Mouse (Mus musculus) olfactory bulb, adult 2 months (tissue): ENCODE data around the gene Thap12. TPM values are rescaled to one million over a fixed set of nuclear protein-coding genes. Genes with fewer than 3 reads are reported as not detected.

Source experiments
- H3K27ac ChIP-seq: fragments of 200-500 bp; 2 replicates; pipeline ENCODE4 v1.5.1; 2012; ENCODE audit warnings: low read depth, low read length; ENCODE audit not compliant: insufficient read depth
- H3K4me1 ChIP-seq: fragments of 200-500 bp; 2 replicates; pipeline ENCODE4 v1.6.1; 2012; ENCODE audit warnings: low read length; ENCODE audit not compliant: control insufficient read depth, insufficient read depth
- H3K4me3 ChIP-seq: fragments of 200-500 bp; 2 replicates; pipeline ENCODE4 v1.5.1; 2012; ENCODE audit warnings: mild to moderate bottlenecking, low read depth, low read length, moderate library complexity; ENCODE audit not compliant: insufficient read depth
- CTCF ChIP-seq: fragments of 200-500 bp; IDR thresholded peaks from 2 replicates; pipeline ENCODE4 v1.5.1; 2012; ENCODE audit warnings: low read depth, mild to moderate bottlenecking, low read length, moderate library complexity; ENCODE audit not compliant: insufficient read depth
- POLR2A ChIP-seq: fragments of 200-500 bp; IDR thresholded peaks from 2 replicates; pipeline ENCODE4 v1.6.1; 2012; ENCODE audit warnings: mild to moderate bottlenecking, low read depth, low read length, moderate library complexity; ENCODE audit not compliant: insufficient read depth
- WGBS: fragments of 180-500 bp; shearing (Covaris S2); methylation state at CpG from one replicate; pipeline ENCODE4 v1.1.7; 2018; 5-methylcytosine and 5-hydroxymethylcytosine counted together
- polyA plus RNA-seq: library from polyadenylated mRNA; stranded (reverse); fragments of >200 nt; gene quantifications from 2 replicates; pipeline ENCODE4 v1.2.4, GENCODE M21; 2012; ENCODE audit warnings: low replicate concordance; ENCODE audit not compliant: missing spikeins, insufficient read depth, insufficient read length

Thap12 gene
- not detected in 2 replicates for polyA plus RNA-seq

DNA sequence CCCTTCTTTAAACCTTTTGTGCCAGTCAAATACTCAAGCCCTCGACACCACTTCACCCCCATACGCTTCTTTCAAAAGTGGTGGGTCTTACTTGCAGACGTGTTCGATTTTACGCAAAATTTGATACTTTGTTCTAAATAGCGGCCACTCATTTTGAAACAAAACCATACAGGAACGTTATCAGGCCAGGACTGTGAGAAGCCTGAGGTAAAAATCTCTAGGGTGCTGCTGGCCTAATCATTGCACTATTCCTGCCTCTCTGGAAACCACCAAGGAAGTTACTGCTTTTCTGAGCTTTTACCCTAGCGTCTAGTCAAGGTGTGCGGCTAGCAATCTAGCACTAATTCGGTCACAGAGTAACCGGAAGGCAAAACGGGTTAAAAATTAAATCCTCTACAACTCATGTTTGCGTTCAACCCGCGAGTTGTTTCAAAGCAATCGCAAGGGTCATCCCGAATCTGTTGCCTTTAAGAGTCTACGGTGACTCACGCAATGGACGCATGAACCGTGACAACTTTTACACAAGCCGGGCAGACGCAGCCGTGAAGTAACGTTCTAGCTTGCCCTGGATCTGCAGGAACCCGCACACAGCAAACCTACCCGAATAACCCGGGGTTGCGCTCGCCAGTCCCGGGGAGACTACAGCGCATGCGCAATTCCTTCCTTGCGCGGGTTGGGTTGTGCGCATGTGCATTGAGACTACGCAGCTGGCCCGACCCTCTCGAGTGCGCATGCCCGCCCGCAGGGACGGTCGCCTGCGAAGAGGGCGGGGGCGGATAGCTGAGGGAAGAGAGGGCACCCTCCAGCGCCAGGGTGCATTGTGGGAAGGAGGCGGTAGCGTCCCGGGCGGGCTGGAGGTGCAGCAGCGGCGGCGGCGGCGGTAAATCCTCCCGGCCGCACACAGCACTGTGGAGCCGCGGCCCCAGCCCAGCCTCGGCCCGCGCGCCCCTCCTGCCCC, at the start of gene Thap12:
Gene Thap12, plus strand, starts transcription at position 821 of the 958 bp plus-strand sequence.
- H3K27ac ChIP-seq = no peak within 1 kb of the TSS; the same call in 1 of the 2 replicates
- H3K4me3 ChIP-seq = peak within 1 kb of the TSS; percentile 71
- H3K4me1 ChIP-seq = peaks cover 2% of the 10 kb centered on the region; the same call in 1 of the 2 replicates
- 1% methylated on average over 65 of the region's 65 CpGs for WGBS
- TF ChIP-seq POLR2A (peak; percentile 69; the same call in 1 of the 2 replicates), CTCF (no peak)

DNA sequence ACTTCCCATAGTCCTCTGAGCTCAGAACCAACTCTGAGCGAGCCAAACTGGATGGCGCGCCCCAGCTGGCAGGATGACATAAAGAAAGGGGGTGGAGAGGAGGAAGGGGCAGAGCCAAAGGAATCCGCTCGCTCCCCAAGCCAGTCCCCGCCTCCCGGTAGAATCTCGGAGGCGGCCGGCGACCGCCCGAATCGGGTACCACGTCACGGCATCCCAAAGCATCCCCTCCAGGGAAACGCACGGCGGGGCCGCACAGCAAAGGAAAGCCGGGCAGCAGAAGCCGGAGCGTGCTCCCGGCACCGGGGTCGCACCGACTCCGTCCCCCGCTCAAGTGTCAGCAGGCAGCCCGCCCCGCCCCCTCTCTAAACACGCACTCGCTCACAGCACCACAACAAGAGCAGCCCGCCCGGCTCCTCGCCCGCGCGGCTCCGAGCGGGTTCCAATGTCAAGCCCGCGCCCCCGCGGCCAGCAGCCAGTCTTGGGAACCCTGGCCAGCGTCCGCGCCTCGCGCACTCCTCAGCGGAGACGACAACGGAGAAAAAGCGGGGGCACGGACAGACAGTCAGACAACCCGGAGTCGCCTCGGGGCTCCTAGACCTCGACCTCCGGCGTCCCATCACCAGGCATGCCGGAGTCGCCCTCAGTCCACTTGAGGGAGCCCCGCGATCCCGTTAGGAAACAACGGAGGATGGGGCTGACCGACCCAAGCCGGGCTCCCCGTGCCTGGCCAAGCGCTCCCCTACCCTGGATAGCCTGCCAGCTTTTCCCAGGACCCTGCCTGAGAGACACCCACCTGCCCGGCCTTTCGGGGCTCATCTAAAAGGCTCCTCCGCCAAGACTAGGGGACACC, 47.0 kb upstream of the Thap12 start:
- H3K4me1 ChIP-seq = peaks cover 3% of the 10 kb centered on the region; the same call in 1 of the 2 replicates
- H3K4me3 ChIP-seq = peak overlapping the region; percentile 95
- TF ChIP-seq CTCF (no peak), POLR2A (0 out of 2 replicates have a peak, but pooled peaks have one; percentile 35)
- WGBS = under 1% methylated on average over 74 of the region's 74 CpGs
- H3K27ac ChIP-seq = peak overlapping the region; percentile 61

DNA sequence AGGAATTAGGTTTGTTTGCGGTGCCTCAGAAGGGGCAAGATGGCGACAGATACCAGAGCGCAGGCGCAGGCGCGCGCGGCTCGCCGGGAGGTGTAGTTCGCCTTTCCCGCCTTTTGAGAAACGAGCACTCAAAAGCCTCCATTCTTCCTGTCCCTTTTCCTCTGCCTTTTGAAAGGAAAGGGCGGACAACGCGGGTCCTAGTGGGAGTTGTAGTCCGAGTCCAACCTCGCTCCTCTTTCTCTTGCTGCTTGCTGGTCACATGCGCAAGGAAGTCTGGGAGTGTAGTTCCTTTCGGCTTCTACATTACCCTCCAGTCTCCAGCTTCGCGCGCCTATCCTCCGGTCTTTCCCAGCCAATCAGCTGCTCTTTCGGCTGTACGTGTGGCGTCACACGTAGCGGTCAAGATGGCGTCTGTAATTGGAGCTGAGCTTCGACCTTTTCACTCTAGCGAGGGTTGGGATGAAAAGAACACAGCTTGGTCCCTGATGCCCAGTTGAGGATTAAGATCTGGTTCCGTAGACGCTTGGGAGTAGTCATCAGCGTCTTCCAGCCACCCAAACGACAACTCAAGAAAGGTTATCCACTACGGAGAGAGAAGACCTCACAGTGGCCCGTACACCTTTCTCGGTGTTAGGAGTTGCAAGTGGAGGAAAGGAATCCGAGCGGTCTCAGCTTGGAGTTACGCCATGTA, 46.2 kb upstream of the Thap12 start, which contains the start of gene Emsy:
Gene Emsy, minus strand, starts transcription at position 253 of the 691 bp plus-strand sequence.
- Histone ChIP-seq H3K4me3 (peak within 1 kb of the TSS; percentile 95), H3K27ac (peak within 1 kb of the TSS; percentile 84), H3K4me1 (peaks cover 3% of the 10 kb centered on the region; the same call in 1 of the 2 replicates)
- WGBS = under 1% methylated on average over 42 of the region's 42 CpGs
- peak; percentile 70; the same call in 1 of the 2 replicates for TF ChIP-seq POLR2A
- TF ChIP-seq CTCF = no peak

DNA sequence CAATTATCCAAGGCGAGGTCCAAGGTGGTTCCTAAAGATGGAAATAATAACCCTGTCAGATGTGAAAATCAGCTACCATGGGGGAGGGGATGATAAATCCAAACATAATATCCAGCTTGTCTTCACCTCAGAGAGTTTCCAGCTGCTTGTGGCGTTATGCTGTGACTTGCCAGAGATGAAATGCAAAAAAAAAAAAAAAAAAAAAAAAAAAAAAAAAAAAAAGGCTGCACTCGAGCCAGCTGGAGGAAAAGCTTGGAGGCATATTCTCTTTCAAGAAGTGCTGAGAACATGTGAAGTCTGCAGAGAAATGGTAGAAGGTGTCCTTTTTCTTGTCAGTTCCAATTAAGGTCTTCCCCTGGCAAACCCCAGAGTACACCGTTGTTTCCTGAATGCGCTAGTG, 37.7 kb upstream of the Thap12 start:
- TF ChIP-seq POLR2A (no peak), CTCF (no peak)
- Histone ChIP-seq H3K4me3 (no peak overlapping the region), H3K4me1 (no peaks in the 10 kb centered on the region), H3K27ac (no peak overlapping the region)
- WGBS = 59% methylated on average over 5 of the region's 5 CpGs

DNA sequence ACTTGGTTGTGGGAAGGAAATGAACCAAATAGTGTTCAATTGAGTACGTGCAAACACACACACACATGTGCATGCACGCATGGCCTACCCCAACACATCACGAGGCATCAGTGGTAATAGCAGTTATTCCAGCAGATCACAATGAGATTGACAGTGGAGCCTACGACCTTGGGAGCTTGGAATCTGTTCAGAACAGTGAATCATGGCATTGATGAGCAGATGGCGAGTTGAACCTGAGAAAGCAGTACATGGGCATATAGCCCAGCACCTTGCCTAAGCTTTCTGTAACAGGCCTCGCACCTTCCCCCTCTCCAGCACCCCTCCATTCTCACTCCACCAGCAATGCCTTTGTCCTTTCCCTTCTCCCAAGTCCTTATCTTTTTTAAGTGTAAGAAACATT, 37.2 kb upstream of the Thap12 start:
- no peak overlapping the region for H3K27ac ChIP-seq
- WGBS = 87% methylated on average over 6 of the region's 6 CpGs
- no peak overlapping the region for H3K4me3 ChIP-seq
- no peaks in the 10 kb centered on the region for H3K4me1 ChIP-seq
- TF ChIP-seq CTCF (no peak), POLR2A (no peak)

DNA sequence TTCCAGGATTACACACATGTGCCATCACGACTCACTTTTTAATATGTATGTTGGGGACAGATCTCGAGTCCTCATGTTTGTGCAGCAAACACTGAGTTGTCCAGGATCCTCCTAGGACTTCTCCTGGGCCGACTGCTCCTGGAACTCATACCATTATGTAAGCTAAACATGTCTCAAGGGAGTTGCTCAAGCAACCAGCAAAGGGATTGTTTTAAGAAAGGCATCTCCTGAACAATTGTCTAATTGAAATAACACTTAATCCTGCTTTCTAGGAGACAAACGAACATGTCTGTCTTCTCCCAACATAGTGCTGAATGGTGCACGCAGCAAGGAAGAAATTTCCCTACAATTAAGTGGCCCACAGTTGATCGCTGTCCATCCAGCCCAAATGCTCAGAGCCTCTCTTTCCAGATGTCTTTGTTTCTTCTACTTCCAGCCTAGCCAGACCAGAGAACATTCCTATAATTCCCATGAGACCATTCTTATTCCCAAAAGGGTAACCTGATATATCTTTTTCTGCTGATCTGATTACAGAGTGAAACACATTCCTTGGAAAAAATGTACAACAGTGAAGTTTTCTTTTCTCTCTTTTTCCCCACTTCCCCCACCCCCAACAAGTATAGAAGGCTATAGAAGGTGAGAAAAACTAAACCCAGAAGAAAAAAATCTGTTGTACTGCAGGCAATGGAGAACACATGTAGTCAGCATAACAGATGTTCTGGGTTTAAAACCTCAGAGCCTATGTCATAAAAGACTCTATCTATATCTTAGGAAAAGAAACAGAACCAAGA, 34.8 kb upstream of the Thap12 start:
- no peak overlapping the region for H3K27ac ChIP-seq
- TF ChIP-seq POLR2A = no peak
- TF ChIP-seq CTCF = no peak
- H3K4me3 ChIP-seq = no peak overlapping the region
- H3K4me1 ChIP-seq = no peaks in the 10 kb centered on the region
- 55% methylated on average over 6 of the region's 6 CpGs for WGBS

DNA sequence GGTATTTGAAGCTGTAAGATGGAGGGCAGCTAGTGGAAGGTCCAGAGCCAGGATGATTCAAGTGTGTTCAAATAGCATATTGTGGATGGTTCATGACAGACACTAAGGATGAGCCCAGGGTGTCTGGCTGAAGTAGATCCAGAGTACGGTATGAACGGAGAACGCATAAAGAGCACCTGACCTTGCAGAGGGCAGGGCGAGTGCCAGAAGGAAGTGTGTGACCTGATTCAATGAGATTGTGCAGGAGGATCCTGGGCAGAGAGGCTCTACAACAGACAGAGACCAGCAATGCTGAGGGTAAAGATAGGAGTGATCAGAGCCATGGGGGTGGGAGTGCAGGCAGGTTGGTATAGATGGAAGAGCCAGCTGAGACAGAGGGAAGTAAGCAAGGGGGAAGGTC, 32.1 kb upstream of the Thap12 start:
- TF ChIP-seq CTCF = no peak
- TF ChIP-seq POLR2A = no peak
- Histone ChIP-seq H3K4me3 (no peak overlapping the region), H3K4me1 (no peaks in the 10 kb centered on the region), H3K27ac (no peak overlapping the region)
- 95% methylated on average over 4 of the region's 4 CpGs for WGBS

DNA sequence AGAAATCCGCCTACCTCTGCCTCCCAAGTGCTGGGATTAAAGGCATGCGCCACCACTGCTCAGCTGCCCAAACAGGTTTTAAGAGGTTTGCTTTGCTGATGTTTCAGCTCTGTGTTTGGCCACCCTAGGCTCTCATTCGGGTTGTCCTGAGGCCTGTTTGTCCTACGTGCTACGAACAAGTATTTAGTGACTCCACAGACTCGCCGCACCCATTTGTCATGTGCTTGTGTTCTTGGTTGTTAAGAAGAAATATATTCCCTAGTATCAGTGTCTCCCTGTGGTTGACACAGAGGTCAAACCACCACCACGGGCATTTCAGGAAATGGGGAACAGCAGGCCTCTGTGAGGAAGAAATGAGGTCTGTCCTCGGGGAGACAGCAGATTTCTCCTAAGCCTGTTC, 31.5 kb upstream of the Thap12 start:
- TF ChIP-seq POLR2A = no peak
- TF ChIP-seq CTCF = no peak
- Histone ChIP-seq H3K4me3 (no peak overlapping the region), H3K27ac (no peak overlapping the region), H3K4me1 (no peaks in the 10 kb centered on the region)
- WGBS = 86% methylated on average over 9 of the region's 9 CpGs
